Mouse (Mus musculus): ENCODE measurements at regions not wholly inside any gene's neighbourhood (a gene's known extent, or its start where the extent isn't known, plus 50 kb on each side); places are given as distances from the start of the nearest gene placed in this dataset.
A peak's percentile ranks its signal among the peaks of the same experiment; 100 is the strongest.

GRCm38 (mm10) chr10:99641784-99642183 lies 117.7 kb downstream of the Csl start:
- Histone ChIP-seq H3K9ac (ENCODE audit: low read length) (no peak overlapping the region), H3K4me2 (ENCODE audit: low read depth, severe bottlenecking) (no peak overlapping the region), H3K9me3 (ENCODE audit: control insufficient read depth, low read length) (no peaks in the 10 kb centered on the region), H3K27ac (replicated peaks; ENCODE audit: low read depth, low read length) (no peak overlapping the region), H3K4me1 (ENCODE audit: control insufficient read depth, insufficient read depth, low read length) (no peaks in the 10 kb centered on the region), H3K4me3 (ENCODE audit: low read depth, low read length) (no peak overlapping the region), H3K27me3 (ENCODE audit: control insufficient read depth, insufficient read depth, low read length) (no peaks in the 10 kb centered on the region), H3K36me3 (ENCODE audit: control insufficient read depth, insufficient read depth, low read length) (no peaks in the 10 kb centered on the region)
- WGBS: 15% methylated on average over 11 of the region's 11 CpGs
- ATAC-seq (ENCODE audit: insufficient number of reproducible peaks, low FRiP score, low TSS enrichment, low read depth): 0 out of 2 replicates have a peak, but pooled peaks have one; percentile 40
- DNase-seq (ENCODE audit: low spot score): peak; percentile 73

- H3K4me2 ChIP-seq (ENCODE audit: low read depth, severe bottlenecking): no peak overlapping the region
Measured at GRCm38 (mm10) chr10:99642201-99642827, 117.1 kb downstream of the Csl start.

GRCm38 (mm10) chr10:99644981-99645380 lies 114.5 kb downstream of the Csl start:
- H3K9ac ChIP-seq (ENCODE audit: low read length): no peak overlapping the region
- no peak overlapping the region for H3K4me2 ChIP-seq (ENCODE audit: low read depth, severe bottlenecking)
- no peaks in the 10 kb centered on the region for H3K4me1 ChIP-seq (ENCODE audit: control insufficient read depth, insufficient read depth, low read length)
- WGBS: 45% methylated on average over 2 of the region's 2 CpGs
- H3K36me3 ChIP-seq (ENCODE audit: control insufficient read depth, insufficient read depth, low read length): no peaks in the 10 kb centered on the region
- no peak overlapping the region for H3K4me3 ChIP-seq (ENCODE audit: low read depth, low read length)
- no peak for DNase-seq (ENCODE audit: low spot score)
- no peaks in the 10 kb centered on the region for H3K9me3 ChIP-seq (ENCODE audit: control insufficient read depth, low read length)
- H3K27ac ChIP-seq (replicated peaks; ENCODE audit: low read depth, low read length): no peak overlapping the region
- ATAC-seq (ENCODE audit: insufficient number of reproducible peaks, low FRiP score, low TSS enrichment, low read depth): no peak
- no peaks in the 10 kb centered on the region for H3K27me3 ChIP-seq (ENCODE audit: control insufficient read depth, insufficient read depth, low read length)

More at GRCm38 (mm10) chr10:99642201-99642827, 117.1 kb downstream of the Csl start:
- Histone ChIP-seq H3K4me1 (ENCODE audit: control insufficient read depth, insufficient read depth, low read length) (no peaks in the 10 kb centered on the region), H3K27ac (replicated peaks; ENCODE audit: low read depth, low read length) (no peak overlapping the region), H3K4me3 (ENCODE audit: low read depth, low read length) (no peak overlapping the region), H3K36me3 (ENCODE audit: control insufficient read depth, insufficient read depth, low read length) (no peaks in the 10 kb centered on the region), H3K9ac (ENCODE audit: low read length) (no peak overlapping the region), H3K9me3 (ENCODE audit: control insufficient read depth, low read length) (no peaks in the 10 kb centered on the region), H3K27me3 (ENCODE audit: control insufficient read depth, insufficient read depth, low read length) (no peaks in the 10 kb centered on the region)
- DNase-seq (ENCODE audit: low spot score) (no peak), ATAC-seq (ENCODE audit: insufficient number of reproducible peaks, low FRiP score, low TSS enrichment, low read depth) (no peak)
- 64% methylated on average over 4 of the region's 4 CpGs for WGBS

- Histone ChIP-seq H3K4me2 (ENCODE audit: low read depth, severe bottlenecking) (no peak overlapping the region), H3K27ac (replicated peaks; ENCODE audit: low read depth, low read length) (no peak overlapping the region), H3K27me3 (ENCODE audit: control insufficient read depth, insufficient read depth, low read length) (no peaks in the 10 kb centered on the region), H3K9me3 (ENCODE audit: control insufficient read depth, low read length) (no peaks in the 10 kb centered on the region), H3K4me1 (ENCODE audit: control insufficient read depth, insufficient read depth, low read length) (no peaks in the 10 kb centered on the region), H3K9ac (ENCODE audit: low read length) (no peak overlapping the region), H3K4me3 (ENCODE audit: low read depth, low read length) (no peak overlapping the region), H3K36me3 (ENCODE audit: control insufficient read depth, insufficient read depth, low read length) (no peaks in the 10 kb centered on the region)
- DNase-seq (ENCODE audit: low spot score) (no peak), ATAC-seq (ENCODE audit: insufficient number of reproducible peaks, low FRiP score, low TSS enrichment, low read depth) (no peak)
- 92% methylated on average over 1 of the region's 1 CpGs for WGBS
Measured at GRCm38 (mm10) chr10:99652011-99652410, 107.4 kb downstream of the Csl start.

GRCm38 (mm10) chr10:99654284-99654683 lies 105.2 kb downstream of the Csl start:
- WGBS: 88% methylated on average over 4 of the region's 4 CpGs
- DNase-seq (ENCODE audit: low spot score) (no peak), ATAC-seq (ENCODE audit: insufficient number of reproducible peaks, low FRiP score, low TSS enrichment, low read depth) (no peak)
- no peak overlapping the region for H3K4me3 ChIP-seq (ENCODE audit: low read depth, low read length)
- no peak overlapping the region for H3K9ac ChIP-seq (ENCODE audit: low read length)
- H3K4me2 ChIP-seq (ENCODE audit: low read depth, severe bottlenecking): no peak overlapping the region
- no peak overlapping the region for H3K27ac ChIP-seq (replicated peaks; ENCODE audit: low read depth, low read length)
- no peaks in the 10 kb centered on the region for H3K4me1 ChIP-seq (ENCODE audit: control insufficient read depth, insufficient read depth, low read length)
- H3K27me3 ChIP-seq (ENCODE audit: control insufficient read depth, insufficient read depth, low read length): no peaks in the 10 kb centered on the region
- H3K9me3 ChIP-seq (ENCODE audit: control insufficient read depth, low read length): no peaks in the 10 kb centered on the region
- H3K36me3 ChIP-seq (ENCODE audit: control insufficient read depth, insufficient read depth, low read length): no peaks in the 10 kb centered on the region

- H3K27me3 ChIP-seq (ENCODE audit: control insufficient read depth, insufficient read depth, low read length): no peaks in the 10 kb centered on the region
- no peak overlapping the region for H3K9ac ChIP-seq (ENCODE audit: low read length)
- H3K27ac ChIP-seq (replicated peaks; ENCODE audit: low read depth, low read length): no peak overlapping the region
- H3K9me3 ChIP-seq (ENCODE audit: control insufficient read depth, low read length): no peaks in the 10 kb centered on the region
- DNase-seq (ENCODE audit: low spot score) (no peak), ATAC-seq (ENCODE audit: insufficient number of reproducible peaks, low FRiP score, low TSS enrichment, low read depth) (no peak)
- H3K4me2 ChIP-seq (ENCODE audit: low read depth, severe bottlenecking): no peak overlapping the region
- H3K36me3 ChIP-seq (ENCODE audit: control insufficient read depth, insufficient read depth, low read length): no peaks in the 10 kb centered on the region
- 78% methylated on average over 3 of the region's 3 CpGs for WGBS
- H3K4me3 ChIP-seq (ENCODE audit: low read depth, low read length): no peak overlapping the region
- no peaks in the 10 kb centered on the region for H3K4me1 ChIP-seq (ENCODE audit: control insufficient read depth, insufficient read depth, low read length)
Measured at GRCm38 (mm10) chr10:99676557-99677098, 82.8 kb downstream of the Csl start.

GRCm38 (mm10) chr10:99678096-99678495 lies 81.4 kb downstream of the Csl start:
- Histone ChIP-seq H3K27me3 (ENCODE audit: control insufficient read depth, insufficient read depth, low read length) (no peaks in the 10 kb centered on the region), H3K4me2 (ENCODE audit: low read depth, severe bottlenecking) (no peak overlapping the region), H3K4me1 (ENCODE audit: control insufficient read depth, insufficient read depth, low read length) (no peaks in the 10 kb centered on the region), H3K4me3 (ENCODE audit: low read depth, low read length) (no peak overlapping the region), H3K9ac (ENCODE audit: low read length) (no peak overlapping the region), H3K36me3 (ENCODE audit: control insufficient read depth, insufficient read depth, low read length) (no peaks in the 10 kb centered on the region), H3K27ac (replicated peaks; ENCODE audit: low read depth, low read length) (no peak overlapping the region), H3K9me3 (ENCODE audit: control insufficient read depth, low read length) (no peaks in the 10 kb centered on the region)
- 77% methylated on average over 9 of the region's 9 CpGs for WGBS
- ATAC-seq (ENCODE audit: insufficient number of reproducible peaks, low FRiP score, low TSS enrichment, low read depth) (no peak), DNase-seq (ENCODE audit: low spot score) (no peak)

- Histone ChIP-seq H3K27ac (replicated peaks; ENCODE audit: low read depth, low read length) (no peak overlapping the region), H3K4me1 (ENCODE audit: control insufficient read depth, insufficient read depth, low read length) (no peaks in the 10 kb centered on the region), H3K9me3 (ENCODE audit: control insufficient read depth, low read length) (no peaks in the 10 kb centered on the region), H3K27me3 (ENCODE audit: control insufficient read depth, insufficient read depth, low read length) (no peaks in the 10 kb centered on the region), H3K4me3 (ENCODE audit: low read depth, low read length) (no peak overlapping the region), H3K9ac (ENCODE audit: low read length) (no peak overlapping the region), H3K36me3 (ENCODE audit: control insufficient read depth, insufficient read depth, low read length) (no peaks in the 10 kb centered on the region), H3K4me2 (ENCODE audit: low read depth, severe bottlenecking) (no peak overlapping the region)
- DNase-seq (ENCODE audit: low spot score) (no peak), ATAC-seq (ENCODE audit: insufficient number of reproducible peaks, low FRiP score, low TSS enrichment, low read depth) (no peak)
- 88% methylated on average over 6 of the region's 6 CpGs for WGBS
Measured at GRCm38 (mm10) chr10:99679813-99680212, 79.6 kb downstream of the Csl start.

GRCm38 (mm10) chr10:99681932-99682331 lies 77.5 kb downstream of the Csl start:
- H3K27ac ChIP-seq (replicated peaks; ENCODE audit: low read depth, low read length): no peak overlapping the region
- DNase-seq (ENCODE audit: low spot score) (no peak), ATAC-seq (ENCODE audit: insufficient number of reproducible peaks, low FRiP score, low TSS enrichment, low read depth) (no peak)
- H3K27me3 ChIP-seq (ENCODE audit: control insufficient read depth, insufficient read depth, low read length): no peaks in the 10 kb centered on the region
- H3K9me3 ChIP-seq (ENCODE audit: control insufficient read depth, low read length): no peaks in the 10 kb centered on the region
- H3K36me3 ChIP-seq (ENCODE audit: control insufficient read depth, insufficient read depth, low read length): no peaks in the 10 kb centered on the region
- H3K4me2 ChIP-seq (ENCODE audit: low read depth, severe bottlenecking): no peak overlapping the region
- WGBS: 79% methylated on average over 4 of the region's 4 CpGs
- no peak overlapping the region for H3K4me3 ChIP-seq (ENCODE audit: low read depth, low read length)
- H3K4me1 ChIP-seq (ENCODE audit: control insufficient read depth, insufficient read depth, low read length): no peaks in the 10 kb centered on the region
- H3K9ac ChIP-seq (ENCODE audit: low read length): no peak overlapping the region

All from limb, embryonic 11.5 days (tissue).